ENCODE assay signal across 31 mouse cellular contexts in the genomic region with DNA sequence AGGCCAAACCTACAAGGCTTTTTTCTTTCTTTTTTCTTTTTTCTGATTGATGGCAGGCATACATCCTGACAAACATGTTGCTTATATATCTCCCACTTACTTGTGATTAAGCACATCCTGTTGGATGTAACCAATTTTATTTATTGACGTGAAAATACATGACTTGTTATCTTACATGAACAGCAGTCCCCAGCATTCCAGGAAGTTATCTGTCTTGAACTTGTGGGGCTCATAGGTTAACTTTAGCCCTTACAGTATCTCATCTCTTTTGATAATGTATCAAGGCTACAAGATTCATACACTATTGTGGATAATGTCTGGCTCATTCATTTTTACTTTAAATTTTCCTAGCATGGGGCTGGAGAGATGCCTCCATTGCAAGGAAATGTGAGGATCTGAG.
"Had no signal": no experiment of that assay in that cellular context is flagged by ENCODE, and none has a peak within 500 bp of the region (broad histone marks: within the 10 kb centered on the region; RNA-seq: fewer than 3 reads in every experiment).

No protein-coding gene starts in this region.

- H3K4me3 ChIP-seq: left cerebral cortex, adult 2 months; limb, embryonic 10.5 days; limb, embryonic 12.5 days; limb, embryonic 13.5 days; limb, embryonic 15.5 days; liver, embryonic 12.5 days; liver, embryonic 13.5 days; liver, embryonic 15.5 days; lung, embryonic 15.5 days; megakaryocyte, embryonic 14.5 days; midbrain, embryonic 10.5 days; midbrain, embryonic 12.5 days; midbrain, embryonic 13.5 days; midbrain, embryonic 15.5 days; myocyte; neural tube, embryonic 12.5 days; neural tube, embryonic 13.5 days had no signal

- DNase-seq: left cerebral cortex, postnatal 4 days; liver; liver, embryonic 13.5 days; liver, postnatal 0 days; lung, adult 18-20 months; lung, adult 2 months; lung, postnatal 14 days; lung, postnatal 36 days; lung, postnatal 4 days; midbrain, embryonic 14.5 days had no signal

- H3K9ac ChIP-seq: limb, embryonic 12.5 days; limb, embryonic 13.5 days; limb, embryonic 15.5 days; liver, embryonic 12.5 days; liver, embryonic 13.5 days; liver, embryonic 14.5 days; liver, embryonic 15.5 days; liver, postnatal 0 days; lung, embryonic 15.5 days; midbrain, embryonic 12.5 days; midbrain, embryonic 13.5 days; midbrain, embryonic 15.5 days; neural tube, embryonic 12.5 days; neural tube, embryonic 13.5 days had no signal

- H3K4me1 ChIP-seq: limb, embryonic 10.5 days; limb, embryonic 12.5 days; limb, embryonic 13.5 days; limb, embryonic 15.5 days; liver, embryonic 12.5 days; liver, embryonic 13.5 days; liver, embryonic 15.5 days; lung, embryonic 15.5 days; midbrain, embryonic 10.5 days; midbrain, embryonic 12.5 days; midbrain, embryonic 13.5 days; midbrain, embryonic 15.5 days; neural tube, embryonic 12.5 days; neural tube, embryonic 13.5 days had no signal

- H3K36me3 ChIP-seq: limb, embryonic 10.5 days; limb, embryonic 12.5 days; limb, embryonic 13.5 days; limb, embryonic 15.5 days; liver, embryonic 12.5 days; liver, embryonic 13.5 days; liver, embryonic 15.5 days; lung, embryonic 15.5 days; midbrain, embryonic 10.5 days; midbrain, embryonic 12.5 days; midbrain, embryonic 13.5 days; midbrain, embryonic 15.5 days; neural tube, embryonic 12.5 days; neural tube, embryonic 13.5 days had no signal

- H3K27me3 ChIP-seq: limb, embryonic 12.5 days; limb, embryonic 13.5 days; limb, embryonic 15.5 days; liver, embryonic 12.5 days; liver, embryonic 13.5 days; liver, embryonic 15.5 days; lung, embryonic 15.5 days; midbrain, embryonic 12.5 days; midbrain, embryonic 13.5 days; midbrain, embryonic 15.5 days; neural tube, embryonic 12.5 days; neural tube, embryonic 13.5 days had no signal

- H3K4me2 ChIP-seq: limb, embryonic 12.5 days; limb, embryonic 13.5 days; limb, embryonic 15.5 days; liver, embryonic 11.5 days; liver, embryonic 12.5 days; liver, embryonic 13.5 days; liver, embryonic 15.5 days; lung, embryonic 15.5 days; midbrain, embryonic 11.5 days; midbrain, embryonic 12.5 days; midbrain, embryonic 13.5 days; midbrain, embryonic 15.5 days; neural tube, embryonic 12.5 days; neural tube, embryonic 13.5 days had no signal

- H3K9me3 ChIP-seq: limb, embryonic 10.5 days; limb, embryonic 12.5 days; limb, embryonic 13.5 days; limb, embryonic 15.5 days; liver, embryonic 12.5 days; liver, embryonic 13.5 days; liver, embryonic 15.5 days; lung, embryonic 15.5 days; megakaryocyte, embryonic 14.5 days; midbrain, embryonic 10.5 days; midbrain, embryonic 12.5 days; midbrain, embryonic 13.5 days; midbrain, embryonic 15.5 days; neural tube, embryonic 12.5 days had no signal

- H3K27ac ChIP-seq: left cerebral cortex, adult 2 months; limb, embryonic 10.5 days; limb, embryonic 12.5 days; limb, embryonic 13.5 days; limb, embryonic 15.5 days; liver, embryonic 12.5 days; liver, embryonic 13.5 days; liver, embryonic 14.5 days; liver, embryonic 15.5 days; lung, embryonic 15.5 days; macrophage; midbrain, embryonic 10.5 days; midbrain, embryonic 12.5 days; midbrain, embryonic 13.5 days; midbrain, embryonic 15.5 days; neural tube, embryonic 12.5 days; neural tube, embryonic 13.5 days had no signal

- ATAC-seq: liver, embryonic 12.5 days; liver, postnatal 0 days; midbrain, embryonic 13.5 days; midbrain, embryonic 15.5 days; midbrain, embryonic 16.5 days had no signal
